Mouse (Mus musculus) heart, postnatal 0 days (tissue): Measurements from ENCODE around the gene Mtss1l. TPM values are rescaled to one million over a fixed set of nuclear protein-coding genes. Genes with fewer than 3 reads are reported as not detected.
A peak's percentile ranks its signal among the peaks of the same experiment; 100 is the strongest.

Experiments used
- ATAC-seq: fragments of 200-750 bp; cut with Nextera tagmentation; 2 replicates; pipeline ENCODE4 v1.8.0; 2017; ENCODE audit warnings: low read depth, moderate number of reproducible peaks, moderate library complexity; ENCODE audit not compliant: insufficient read depth
- DNase-seq: peaks from one replicate; pipeline ENCODE4 v3.0.0-alpha.2; 2016; ENCODE audit warnings: low spot score
- H3K27ac ChIP-seq: fragments of 300-500 bp; sonication (generic); 2 replicates; pipeline ENCODE4 v1.5.1; 2014; ENCODE audit warnings: low read depth, mild to moderate bottlenecking
- H3K27me3 ChIP-seq: fragments of 300-500 bp; sonication (generic); 2 replicates; pipeline ENCODE4 v1.6.1; 2014; ENCODE audit warnings: low read length, mixed read lengths; ENCODE audit not compliant: control insufficient read depth, insufficient read depth
- H3K36me3 ChIP-seq: fragments of 300-500 bp; sonication (generic); replicated peaks from 2 replicates; pipeline ENCODE4 v1.6.1; 2014; ENCODE audit warnings: low read length, mixed read lengths; ENCODE audit not compliant: control insufficient read depth, insufficient read depth
- H3K4me1 ChIP-seq: fragments of 300-500 bp; sonication (generic); 2 replicates; pipeline ENCODE4 v1.6.1; 2014; ENCODE audit warnings: antibody characterized with exemption; ENCODE audit not compliant: control insufficient read depth, insufficient read depth
- H3K4me2 ChIP-seq: fragments of 300-500 bp; sonication (generic); 2 replicates; pipeline ENCODE4 v1.6.1; 2014; ENCODE audit warnings: low read depth, mild to moderate bottlenecking, low read length, moderate library complexity
- H3K4me3 ChIP-seq: fragments of 300-500 bp; sonication (generic); 2 replicates; pipeline ENCODE4 v1.5.1; 2014; ENCODE audit warnings: low read depth, low read length
- H3K9ac ChIP-seq: fragments of 300-500 bp; sonication (generic); replicated peaks from 2 replicates; pipeline ENCODE4 v1.6.1; 2014; ENCODE audit warnings: low read depth, low read length, mixed read lengths
- H3K9me3 ChIP-seq: fragments of 300-500 bp; sonication (generic); replicated peaks from 2 replicates; pipeline ENCODE4 v1.6.1; 2016; ENCODE audit warnings: low read length; ENCODE audit not compliant: control insufficient read depth
- CTCF ChIP-seq: IDR thresholded peaks from 2 replicates; pipeline ENCODE4 v1.5.1; 2016; ENCODE audit warnings: antibody characterized with exemption, control low read depth, low read depth
- EP300 ChIP-seq: IDR thresholded peaks from 2 replicates; pipeline ENCODE4 v1.6.1; 2016; ENCODE audit warnings: antibody characterized with exemption, low read depth
- WGBS: fragments of 180-500 bp; shearing (Covaris S2); extraction: QIAGEN DNeasy Blood & Tissue Kit; methylation state at CpG from one replicate; pipeline ENCODE4 v1.1.7; 2014; 5-methylcytosine and 5-hydroxymethylcytosine counted together
- polyA plus RNA-seq: library from polyadenylated mRNA; unstranded; fragments of >200 nt; fragmentation: Nextera tagmentation; extraction: Ambion mirVana; gene quantifications from 2 replicates; pipeline ENCODE4 v1.2.1, GENCODE M21; 2015
- total RNA-seq: library from RNA; depleted of rRNA; stranded (reverse); fragments of >200 nt; gene quantifications from 2 replicates; pipeline ENCODE4 v1.2.3, GENCODE M21; 2014; ENCODE audit warnings: low replicate concordance

Gene Mtss1l
- total and polyA plus RNA-seq, 2 experiments from 2014 or later = 5.1 to 11.3 TPM

GRCm38 (mm10) chr8:110716075-110716474 lies 5.2 kb upstream of the Mtss1l start:
- H3K4me1 ChIP-seq = peaks cover 72% of the 10 kb centered on the region
- H3K4me2 ChIP-seq = no peak overlapping the region

GRCm38 (mm10) chr8:110717131-110717530 lies 4.1 kb upstream of the Mtss1l start:
- Histone ChIP-seq H3K36me3 (no peaks in the 10 kb centered on the region), H3K27me3 (no peaks in the 10 kb centered on the region), H3K4me1 (peaks cover 61% of the 10 kb centered on the region), H3K4me2 (no peak overlapping the region), H3K4me3 (no peak overlapping the region), H3K9me3 (no peaks in the 10 kb centered on the region), H3K27ac (no peak overlapping the region), H3K9ac (no peak overlapping the region)
- DNase-seq (no peak), ATAC-seq (no peak)
- WGBS = 79% methylated on average over 7 of the region's 7 CpGs
- TF ChIP-seq CTCF (no peak), EP300 (no peak)

More at GRCm38 (mm10) chr8:110716075-110716474, 5.2 kb upstream of the Mtss1l start:
- ATAC-seq = peak; percentile 38
- Histone ChIP-seq H3K27ac (peak overlapping the region; percentile 81), H3K9ac (no peak overlapping the region), H3K9me3 (no peaks in the 10 kb centered on the region), H3K36me3 (no peaks in the 10 kb centered on the region), H3K27me3 (no peaks in the 10 kb centered on the region), H3K4me3 (no peak overlapping the region)
- WGBS = 37% methylated on average over 4 of the region's 4 CpGs
- peak; percentile 90 for DNase-seq
- TF ChIP-seq CTCF = no peak
- no peak for TF ChIP-seq EP300

GRCm38 (mm10) chr8:110718209-110718968 lies 2.9 kb upstream of the Mtss1l start:
- H3K4me2 ChIP-seq = no peak overlapping the region
- no peak overlapping the region for H3K4me3 ChIP-seq
- TF ChIP-seq CTCF = no peak
- no peak for TF ChIP-seq EP300
- DNase-seq (no peak), ATAC-seq (no peak)
- H3K36me3 ChIP-seq = no peaks in the 10 kb centered on the region
- H3K9ac ChIP-seq = no peak overlapping the region
- H3K9me3 ChIP-seq = no peaks in the 10 kb centered on the region
- 92% methylated on average over 8 of the region's 8 CpGs for WGBS
- H3K27me3 ChIP-seq = no peaks in the 10 kb centered on the region
- peak overlapping the region; percentile 43 for H3K27ac ChIP-seq
- peaks cover 48% of the 10 kb centered on the region for H3K4me1 ChIP-seq

- Histone ChIP-seq H3K27me3 (no peaks in the 10 kb centered on the region), H3K4me2 (no peak overlapping the region), H3K4me3 (no peak overlapping the region), H3K36me3 (no peaks in the 10 kb centered on the region), H3K9me3 (no peaks in the 10 kb centered on the region), H3K27ac (peak overlapping the region; percentile 47), H3K9ac (no peak overlapping the region), H3K4me1 (peaks cover 46% of the 10 kb centered on the region)
- 55% methylated on average over 12 of the region's 12 CpGs for WGBS
- DNase-seq (peak; percentile 30), ATAC-seq (no peak; the same call in 1 of the 2 replicates)
- no peak for TF ChIP-seq CTCF
- peak; percentile 63; the same call in 1 of the 2 replicates for TF ChIP-seq EP300
These were observed 2.2 kb upstream of the Mtss1l start for GRCm38 (mm10) chr8:110718969-110719670.

GRCm38 (mm10) chr8:110719898-110720653 lies 1.2 kb upstream of the Mtss1l start:
- no peak overlapping the region for H3K4me2 ChIP-seq
- 74% methylated on average over 6 of the region's 6 CpGs for WGBS
- ATAC-seq (no peak), DNase-seq (no peak)
- peaks cover 37% of the 10 kb centered on the region for H3K4me1 ChIP-seq
- no peak overlapping the region for H3K4me3 ChIP-seq
- no peaks in the 10 kb centered on the region for H3K9me3 ChIP-seq
- no peaks in the 10 kb centered on the region for H3K27me3 ChIP-seq
- H3K36me3 ChIP-seq = no peaks in the 10 kb centered on the region
- TF ChIP-seq CTCF (no peak), EP300 (no peak)
- H3K27ac ChIP-seq = peak overlapping the region; percentile 89
- H3K9ac ChIP-seq = no peak overlapping the region
